Mouse (Mus musculus): ENCODE data around the gene Lemd2.
"Not testable (repeated sequence)": the region's sequence is repeated elsewhere in the genome, so short reads cannot be mapped to it uniquely, and the experiment has no call there.

Lemd2 gene

DNA sequence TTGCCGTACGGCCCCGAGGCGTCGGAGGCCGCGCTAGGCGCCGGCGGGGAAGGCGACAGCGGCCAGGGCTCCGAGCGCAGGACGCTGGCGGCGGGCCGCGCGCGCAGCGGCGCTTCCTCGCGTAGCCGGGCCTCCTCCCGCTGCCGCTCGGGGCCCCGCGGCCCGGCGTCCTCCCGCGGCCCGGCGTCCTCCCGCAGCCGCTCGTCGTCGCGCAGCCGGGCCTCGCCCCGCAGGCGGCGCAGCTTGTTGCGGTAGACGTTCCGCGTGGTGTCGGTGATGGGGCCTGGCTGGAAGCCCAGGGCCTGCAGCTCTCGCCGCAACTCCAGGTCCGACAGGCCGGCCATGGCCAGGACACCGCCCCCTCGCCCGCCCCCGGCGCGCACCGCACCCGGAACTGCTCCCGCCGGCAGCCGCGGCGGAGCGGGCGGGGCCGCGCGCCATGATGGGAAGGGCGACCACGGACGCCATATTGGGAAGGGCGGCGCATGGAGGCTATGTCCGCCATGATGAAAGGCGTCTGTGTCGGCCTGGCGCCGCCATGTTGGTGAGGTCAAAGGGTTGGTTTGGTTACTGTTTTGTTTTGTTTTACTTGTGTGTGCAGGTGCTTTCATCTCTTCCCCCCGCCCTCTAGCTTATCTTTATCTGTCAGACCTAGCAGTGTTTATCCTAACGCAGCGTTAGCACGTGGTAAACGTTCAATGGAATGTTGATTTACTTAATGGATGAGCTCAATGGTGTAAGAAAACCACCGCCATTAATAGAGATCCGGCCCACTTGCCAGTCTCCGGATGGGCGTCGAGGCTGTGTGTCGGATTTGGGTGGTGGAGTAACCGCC is at the start of gene Lemd2:
TSS of gene Lemd2 (minus strand) at position 395 of the 835 bp plus-strand sequence.
- DNase-seq (ENCODE audit: extremely low spot score), result peak; percentile 95

DNA sequence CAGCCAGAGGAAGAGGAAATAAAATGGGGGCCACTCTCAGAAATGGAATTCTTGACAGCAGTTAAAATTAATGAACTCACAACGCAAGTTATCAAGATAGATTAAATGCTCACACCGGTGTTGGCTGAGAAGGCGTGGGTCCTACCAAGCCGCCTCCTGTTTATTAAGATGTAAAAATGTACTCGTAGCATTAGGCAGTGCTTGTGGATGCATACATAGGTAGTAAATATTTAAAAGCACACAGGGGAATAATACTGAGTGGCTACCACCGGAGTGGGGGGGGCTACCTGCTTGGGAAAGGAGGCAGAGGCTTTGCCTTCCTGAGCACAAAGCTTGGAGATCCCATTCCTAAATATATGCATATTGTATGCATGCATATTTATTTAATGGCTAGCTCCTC is 46.9 kb upstream of the Lemd2 start:
- DNase-seq (ENCODE audit: extremely low spot score), result no peak

DNA sequence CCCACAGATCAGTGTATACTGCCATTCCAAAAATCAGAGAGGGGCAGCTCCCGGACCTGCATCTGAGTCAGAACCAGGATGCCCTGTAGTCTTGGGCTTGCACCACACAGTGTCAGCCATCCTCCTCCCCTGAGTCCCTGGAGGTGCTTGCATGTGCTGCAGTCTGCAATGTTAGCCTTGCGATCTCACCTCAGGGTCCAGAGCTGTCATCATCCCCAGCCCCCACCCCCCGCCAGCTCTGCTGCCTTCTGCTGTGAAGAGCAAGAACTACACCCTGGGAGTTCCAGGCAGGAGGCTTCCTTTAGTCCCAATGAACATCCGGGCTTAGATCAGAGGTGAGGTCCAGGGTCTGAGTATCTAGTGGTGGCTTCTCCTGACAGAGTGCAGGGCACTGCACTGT is 46.2 kb upstream of the Lemd2 start:
- DNase-seq (ENCODE audit: extremely low spot score), result no peak

DNA sequence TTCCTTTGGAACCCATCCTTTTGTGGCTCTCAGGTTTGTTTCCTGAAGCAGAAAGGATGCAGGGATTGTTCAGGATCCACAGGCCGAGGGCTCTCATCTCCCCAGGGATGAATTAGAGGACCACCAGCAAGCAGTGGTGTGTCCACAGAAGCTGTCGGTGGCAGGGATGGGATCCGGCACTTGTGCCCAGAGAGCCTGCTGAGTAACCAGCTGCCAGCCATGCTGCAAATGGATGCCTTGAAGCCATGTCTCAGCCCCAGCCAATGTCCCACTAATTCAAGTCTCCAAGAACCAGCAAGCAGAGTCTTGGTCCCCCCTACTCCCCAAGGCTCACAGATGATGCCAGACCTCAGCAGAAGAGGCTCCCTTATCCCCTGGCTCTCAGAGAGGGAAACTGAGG is 44.8 kb upstream of the Lemd2 start:
- DNase-seq (ENCODE audit: extremely low spot score), result no peak

DNA sequence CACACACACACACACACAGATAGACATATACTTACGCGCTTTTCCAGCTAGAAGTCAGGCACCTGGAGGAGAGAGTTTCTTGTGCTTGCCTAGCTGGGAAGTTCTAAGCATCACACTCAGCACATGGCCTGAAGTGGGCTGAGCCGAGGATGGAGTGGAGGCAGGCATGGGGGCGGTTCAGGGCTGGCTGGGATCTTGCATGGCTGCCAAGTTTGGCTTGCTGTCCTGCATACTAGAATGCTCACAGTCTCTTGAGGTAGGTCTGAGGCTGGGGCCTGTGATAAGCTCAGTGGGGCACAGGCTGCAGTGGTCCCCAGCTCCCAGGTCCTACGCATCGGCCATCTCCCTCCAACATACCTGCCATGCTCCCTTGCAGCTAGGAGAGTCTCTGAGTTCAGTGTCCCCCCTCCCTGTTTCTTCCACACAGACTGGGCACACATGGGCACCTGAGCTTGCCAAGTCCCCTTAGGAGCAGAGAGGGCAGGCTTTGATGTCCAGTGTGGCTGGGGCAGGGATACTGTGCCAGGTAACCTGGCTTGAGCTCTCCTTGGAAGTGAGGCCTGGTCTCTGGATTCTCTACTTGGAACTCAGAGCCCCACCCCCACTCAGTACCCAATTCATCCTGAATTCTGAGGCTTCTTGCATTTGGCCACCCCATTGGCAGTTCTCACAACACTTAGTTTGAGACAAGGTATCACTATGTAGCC is 43.6 kb upstream of the Lemd2 start:
- no peak for DNase-seq (ENCODE audit: extremely low spot score)

DNA sequence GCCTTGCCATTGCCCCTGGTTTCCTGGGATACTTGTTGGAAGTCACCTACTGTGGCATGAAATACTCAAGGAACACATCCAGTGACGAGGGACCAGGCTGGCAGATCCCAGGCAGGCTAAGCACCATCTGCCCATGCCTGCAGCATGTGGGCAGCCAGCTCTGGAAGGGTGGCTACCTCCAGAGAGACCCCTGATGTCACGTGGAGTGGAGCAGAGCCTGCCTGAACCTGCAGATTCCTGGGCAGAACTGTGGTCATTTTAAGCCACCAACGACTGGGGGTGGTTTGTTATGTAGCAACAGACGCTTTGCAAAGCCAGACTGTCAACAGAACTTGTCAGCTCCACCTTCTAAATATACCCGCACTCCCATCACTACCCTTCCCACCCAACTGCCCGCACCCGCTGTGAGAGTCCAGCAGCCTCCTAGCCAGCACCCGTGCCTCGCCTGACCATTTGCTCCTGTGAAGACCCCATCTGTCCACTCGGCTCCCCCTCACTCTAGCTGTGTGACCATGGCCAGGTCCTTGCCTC is 41.6 kb upstream of the Lemd2 start:
- no peak for DNase-seq (ENCODE audit: extremely low spot score)

DNA sequence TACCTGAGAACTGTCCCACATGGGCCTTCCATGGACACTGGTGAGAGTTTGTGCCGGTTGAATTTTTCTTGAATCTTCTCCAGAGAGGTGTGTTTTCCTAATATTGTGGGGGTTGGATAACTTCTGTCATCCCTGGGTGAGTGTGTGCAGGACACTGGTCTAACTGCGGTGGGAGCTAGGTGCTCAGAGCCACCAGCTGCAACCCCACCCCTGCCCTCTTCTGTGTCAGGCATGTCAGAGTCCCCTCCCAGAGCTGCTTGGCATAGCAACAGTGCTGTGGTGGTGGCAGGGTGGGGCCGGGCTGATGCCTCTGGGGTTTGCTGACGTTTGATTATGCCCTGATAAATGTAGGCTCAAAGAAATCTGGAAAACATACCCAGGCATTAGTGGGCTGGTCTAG is 40.6 kb upstream of the Lemd2 start:
- DNase-seq (ENCODE audit: extremely low spot score), result no peak

DNA sequence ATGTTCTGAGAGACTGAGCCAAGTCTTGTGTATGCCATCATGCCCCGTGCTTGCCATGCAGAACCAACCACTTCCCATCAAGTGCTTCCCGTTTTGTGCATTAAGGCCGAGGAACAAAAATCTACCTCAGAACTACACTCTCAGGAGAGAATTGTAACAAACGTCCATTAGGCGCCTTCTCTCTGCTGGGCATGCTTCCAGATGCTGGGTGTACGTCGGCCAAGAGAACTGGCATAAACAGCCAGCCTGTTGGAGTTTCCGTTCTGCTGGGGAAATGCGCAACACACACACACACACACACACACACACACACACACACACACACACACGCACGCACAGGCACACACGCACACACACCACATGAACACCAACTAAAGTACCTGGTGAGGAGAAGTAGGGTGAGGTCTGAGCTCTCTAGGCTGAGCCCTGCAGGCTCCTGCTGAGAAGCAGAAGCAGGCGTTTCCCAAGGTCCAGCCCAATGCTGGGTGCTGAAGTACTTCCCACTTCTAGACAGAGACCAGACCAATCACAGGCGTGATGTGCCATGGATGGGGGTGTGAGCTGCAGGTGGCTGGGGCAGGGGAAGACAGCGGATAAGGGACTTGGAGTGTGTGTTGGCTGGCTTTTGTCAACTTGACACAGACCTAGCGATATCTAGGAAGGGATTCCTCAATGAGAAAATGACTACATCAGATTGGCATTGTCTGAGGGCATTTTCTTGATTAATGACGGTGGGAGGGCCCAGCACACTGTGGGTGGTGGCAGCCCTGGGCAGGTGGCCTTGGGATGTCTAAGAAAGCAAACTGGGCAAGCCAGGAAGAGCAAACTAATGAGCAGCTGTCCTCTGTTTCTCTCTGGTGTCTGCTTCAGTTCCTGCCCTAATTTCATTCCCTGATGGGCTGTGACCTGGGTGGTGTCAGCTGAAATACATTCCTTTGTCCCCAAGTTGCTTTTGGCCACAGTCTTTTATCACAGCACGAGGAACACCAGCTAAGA is 38.2 kb upstream of the Lemd2 start:
- DNase-seq (ENCODE audit: extremely low spot score), result no peak

DNA sequence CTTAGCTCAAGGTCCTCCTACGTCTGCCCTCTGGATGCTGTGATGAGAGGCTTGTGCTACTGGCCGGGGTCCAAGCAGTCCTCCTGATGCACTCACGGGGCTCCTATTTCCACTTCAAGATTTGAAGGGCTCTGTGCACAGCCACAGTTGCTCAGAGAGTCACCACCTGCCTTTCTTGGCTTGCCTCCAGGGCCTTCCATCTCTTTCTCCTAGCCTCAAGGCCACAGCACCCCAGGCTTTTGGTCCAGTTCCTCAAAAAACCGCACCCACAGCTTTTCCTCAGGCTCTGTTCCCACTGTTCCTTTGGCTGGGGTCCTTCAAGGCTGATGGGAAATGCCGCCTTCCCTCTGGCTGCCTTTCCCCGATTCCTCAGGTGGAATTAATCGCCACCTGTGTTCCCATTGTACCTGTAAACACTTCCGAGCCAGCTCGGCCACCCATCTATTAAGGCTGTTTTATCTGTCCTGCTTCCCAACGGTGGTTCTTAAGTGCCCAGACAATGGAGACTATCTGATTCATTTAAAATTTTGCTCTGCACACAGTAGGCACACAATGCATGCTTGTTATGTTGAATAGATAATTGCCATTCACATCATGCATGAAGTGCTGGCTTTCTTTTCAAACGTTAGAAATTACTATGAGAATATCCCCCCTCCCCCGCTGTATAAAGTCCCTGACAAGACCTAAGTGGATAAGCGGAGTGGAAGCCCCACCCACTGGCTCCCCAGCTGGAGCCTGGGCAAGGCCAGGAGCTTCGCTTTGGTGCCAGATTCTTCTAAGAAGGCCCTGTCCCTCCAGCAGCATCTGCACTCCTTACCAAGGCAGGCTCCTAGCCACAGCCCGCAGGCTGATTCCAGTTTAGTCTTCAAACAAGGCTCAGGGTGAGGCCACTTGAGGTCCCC is 36.5 kb upstream of the Lemd2 start:
- DNase-seq (ENCODE audit: extremely low spot score), result no peak

DNA sequence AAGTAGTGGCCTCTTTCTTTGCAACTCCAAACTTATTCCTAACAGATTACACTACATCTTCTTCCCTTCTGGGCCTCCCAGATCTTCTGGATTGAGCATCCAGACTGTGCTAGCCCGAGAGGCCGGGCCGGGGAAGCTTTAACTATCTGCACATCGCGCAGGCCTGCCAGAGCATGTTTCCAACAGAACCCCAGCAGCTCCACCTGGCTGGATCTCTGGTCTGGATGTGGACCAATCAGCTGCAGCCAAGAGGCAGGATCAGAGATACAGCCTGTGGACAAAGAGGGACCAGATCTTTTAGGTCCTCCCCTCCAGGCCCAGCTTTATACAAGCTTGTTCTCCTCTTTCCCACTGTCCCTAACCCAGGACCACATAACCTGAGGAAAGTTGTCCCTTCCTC is 35.7 kb upstream of the Lemd2 start:
- no peak for DNase-seq (ENCODE audit: extremely low spot score)

DNA sequence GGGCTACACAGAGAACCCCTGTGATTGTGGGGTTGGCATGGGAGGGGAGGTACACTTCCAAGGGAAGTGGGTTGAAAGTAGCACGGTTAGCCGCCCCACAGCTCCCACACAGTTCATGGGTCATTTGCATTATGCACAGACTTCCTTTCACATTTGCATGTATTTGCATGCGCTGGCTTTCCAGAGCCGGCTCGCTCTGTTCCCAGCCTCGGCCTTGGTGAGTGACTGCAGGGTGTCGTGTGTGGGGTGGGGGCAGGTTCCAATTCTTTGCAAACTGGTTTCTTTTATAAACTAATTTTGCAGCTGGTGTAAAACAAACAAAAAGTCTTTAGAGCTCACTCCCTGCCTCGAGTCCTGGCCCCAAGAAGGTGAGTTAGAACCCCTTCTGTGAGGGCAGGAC is 34.4 kb upstream of the Lemd2 start:
- DNase-seq (ENCODE audit: extremely low spot score), result no peak

DNA sequence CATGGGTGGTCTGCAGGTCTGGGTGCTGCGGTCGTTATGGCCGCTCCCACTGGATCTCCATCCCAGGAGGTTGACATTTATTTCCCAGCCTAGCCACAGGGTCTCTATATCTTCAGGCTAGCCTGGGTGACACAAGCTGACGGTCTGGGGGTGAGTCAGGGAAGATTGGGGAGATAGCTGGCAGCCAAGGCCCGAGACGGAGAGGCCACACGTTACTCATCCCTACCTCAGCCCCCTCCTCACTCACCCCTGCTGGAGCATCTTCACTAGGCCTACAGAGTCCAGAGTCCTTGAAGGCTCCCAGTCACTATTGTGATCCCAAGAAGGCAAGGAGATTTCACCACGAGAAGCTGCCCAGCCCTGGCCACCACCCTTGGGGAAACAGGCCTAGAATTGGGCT is 33.5 kb upstream of the Lemd2 start:
- DNase-seq (ENCODE audit: extremely low spot score), result no peak

DNA sequence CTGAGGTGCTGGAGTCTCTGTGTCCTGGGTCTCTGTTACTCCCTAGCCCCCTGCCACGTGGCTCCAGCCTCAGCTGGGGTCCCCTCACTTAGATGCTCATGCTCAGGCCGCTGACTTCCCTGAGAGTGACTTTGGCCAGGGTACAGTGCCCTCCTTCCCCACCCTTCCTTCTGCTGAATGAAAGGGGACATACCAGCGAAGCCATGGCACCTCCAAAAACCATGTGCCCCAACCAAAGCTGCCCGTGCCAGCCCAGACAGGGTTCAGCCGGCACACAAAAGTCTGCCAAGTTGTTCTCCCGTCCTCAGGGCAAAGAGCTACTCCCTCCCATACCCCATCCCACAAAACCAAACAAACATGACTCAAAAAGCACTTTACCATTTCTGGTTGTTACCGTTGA is 29.0 kb upstream of the Lemd2 start:
- no peak for DNase-seq (ENCODE audit: extremely low spot score)

DNA sequence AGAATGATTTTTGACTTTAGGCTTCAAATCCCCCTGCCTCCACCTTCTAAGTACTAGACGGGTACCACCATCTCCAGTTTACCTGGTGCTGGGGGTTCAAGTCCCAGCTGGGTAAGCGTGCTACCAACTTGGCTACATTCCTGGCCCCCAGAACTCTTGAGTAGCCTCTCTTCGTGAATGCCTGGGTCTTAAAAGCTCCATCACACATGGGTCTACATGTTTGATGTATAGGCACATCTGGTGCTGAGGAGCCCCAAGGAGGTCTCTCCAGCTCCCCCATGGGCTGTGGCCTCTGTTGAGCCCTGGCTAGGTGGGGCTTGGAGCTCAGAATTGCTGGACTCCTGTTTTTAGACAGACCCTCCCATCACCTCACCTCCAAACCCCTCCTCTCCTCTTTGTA is 27.9 kb upstream of the Lemd2 start:
- DNase-seq (ENCODE audit: extremely low spot score), result no peak

DNA sequence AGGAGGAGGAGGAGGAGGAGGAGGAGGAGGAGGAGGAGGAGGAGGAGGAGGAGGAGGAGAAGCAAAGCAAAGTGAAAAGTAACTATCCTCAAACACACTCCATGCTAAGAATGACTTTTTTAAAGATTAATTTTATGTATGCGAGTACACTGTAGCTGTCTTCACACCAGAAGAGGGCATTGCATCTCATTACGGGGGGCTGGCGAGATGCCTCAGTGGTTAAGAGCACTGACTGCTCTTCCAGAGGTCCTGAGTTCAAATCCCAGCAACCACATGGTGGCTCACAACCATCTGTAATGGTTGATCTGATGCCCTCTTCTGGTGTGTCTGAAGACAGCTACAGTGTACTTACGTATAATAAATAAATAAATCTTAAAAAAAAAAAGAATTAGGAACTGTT is 27.3 kb upstream of the Lemd2 start:
- DNase-seq (ENCODE audit: extremely low spot score), result not testable (repeated sequence)

DNA sequence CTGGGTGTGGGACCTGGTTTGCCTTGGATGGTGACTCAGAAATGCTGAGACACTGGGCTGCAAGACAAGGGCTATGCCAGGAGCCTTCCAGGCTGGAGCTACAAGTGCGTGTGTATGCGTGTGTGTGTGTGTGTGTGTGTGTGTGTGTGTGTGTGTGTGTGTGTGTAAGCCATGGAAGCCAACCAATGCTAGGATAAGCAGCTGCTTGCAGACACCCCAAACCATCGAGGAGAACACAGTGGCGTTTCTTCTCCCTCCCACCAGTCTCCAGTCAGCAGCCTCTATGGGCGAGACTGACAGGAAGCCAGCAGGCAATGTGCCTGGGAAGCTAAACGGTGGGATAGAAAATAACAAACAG is 26.9 kb upstream of the Lemd2 start:
- DNase-seq (ENCODE audit: extremely low spot score), result no peak

DNA sequence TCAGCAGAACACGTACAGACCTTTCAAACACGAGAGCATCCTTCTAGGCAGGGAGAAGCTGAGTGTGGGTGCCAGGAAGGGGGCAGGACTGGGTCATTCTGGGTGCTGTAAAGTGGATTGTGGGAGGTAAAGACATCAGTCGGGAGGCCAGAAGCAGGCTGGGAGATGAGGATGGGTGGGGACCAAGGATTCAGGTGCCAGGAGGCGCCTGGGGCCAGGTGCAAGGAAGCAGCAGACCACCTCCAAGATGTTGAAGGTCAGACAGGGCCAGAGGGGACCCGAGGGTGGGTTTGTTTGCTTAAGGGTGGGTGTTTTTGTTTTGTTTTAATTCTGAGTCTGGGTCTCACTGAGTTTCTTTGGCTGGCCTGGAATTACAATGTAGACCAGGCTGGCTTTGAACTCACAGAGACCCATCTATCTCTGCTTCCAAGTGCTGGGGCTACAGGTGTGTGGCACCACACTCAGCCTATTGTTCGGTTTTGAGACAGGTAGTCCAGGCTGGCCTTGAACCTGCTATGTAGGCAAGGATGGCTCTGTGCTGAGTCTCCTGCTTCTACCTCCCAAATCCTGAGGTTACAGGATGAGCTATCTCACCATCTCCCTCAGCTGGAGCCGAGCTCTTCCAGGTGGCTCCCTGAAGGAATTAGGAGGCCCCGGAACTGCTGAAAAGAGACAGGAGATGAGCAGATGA is 26.3 kb upstream of the Lemd2 start:
- no peak for DNase-seq (ENCODE audit: extremely low spot score)

DNA sequence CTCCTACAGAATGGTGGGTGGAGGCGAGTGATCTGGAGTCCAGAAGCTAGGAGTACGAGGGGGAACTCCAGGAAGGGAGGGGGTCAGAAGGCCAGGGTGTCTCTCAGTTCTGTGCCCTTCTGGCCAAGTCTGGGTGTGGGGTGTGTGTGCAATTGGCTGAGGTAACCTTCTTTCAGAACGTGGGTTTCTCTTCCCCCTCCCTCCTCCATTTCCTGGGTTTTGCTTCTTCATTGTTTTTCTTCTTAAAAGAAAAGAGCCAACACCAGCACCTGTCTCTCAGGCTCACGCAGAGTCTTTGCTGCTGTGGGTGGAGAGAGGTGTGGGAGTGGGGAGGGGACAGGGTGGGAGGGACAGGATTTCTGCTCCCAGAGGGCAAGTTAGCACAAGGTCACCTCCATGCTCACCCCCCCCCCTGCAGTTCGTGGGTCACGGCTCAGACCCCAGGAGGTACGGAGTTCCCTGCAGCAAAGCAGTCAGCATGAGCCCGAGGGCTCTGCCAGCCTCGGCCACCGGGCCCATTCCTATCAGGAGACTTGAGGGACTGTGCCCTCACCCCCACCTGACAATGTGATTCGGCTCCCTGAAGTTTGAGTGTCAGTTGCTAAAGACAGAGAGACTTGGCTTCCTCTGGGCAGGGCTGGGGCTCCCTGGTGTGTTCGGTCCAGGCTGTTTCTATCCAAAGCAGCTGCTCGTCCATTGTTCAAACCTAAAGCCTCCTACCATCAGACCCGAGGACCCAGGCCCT is 25.6 kb upstream of the Lemd2 start:
- no peak for DNase-seq (ENCODE audit: extremely low spot score)

DNA sequence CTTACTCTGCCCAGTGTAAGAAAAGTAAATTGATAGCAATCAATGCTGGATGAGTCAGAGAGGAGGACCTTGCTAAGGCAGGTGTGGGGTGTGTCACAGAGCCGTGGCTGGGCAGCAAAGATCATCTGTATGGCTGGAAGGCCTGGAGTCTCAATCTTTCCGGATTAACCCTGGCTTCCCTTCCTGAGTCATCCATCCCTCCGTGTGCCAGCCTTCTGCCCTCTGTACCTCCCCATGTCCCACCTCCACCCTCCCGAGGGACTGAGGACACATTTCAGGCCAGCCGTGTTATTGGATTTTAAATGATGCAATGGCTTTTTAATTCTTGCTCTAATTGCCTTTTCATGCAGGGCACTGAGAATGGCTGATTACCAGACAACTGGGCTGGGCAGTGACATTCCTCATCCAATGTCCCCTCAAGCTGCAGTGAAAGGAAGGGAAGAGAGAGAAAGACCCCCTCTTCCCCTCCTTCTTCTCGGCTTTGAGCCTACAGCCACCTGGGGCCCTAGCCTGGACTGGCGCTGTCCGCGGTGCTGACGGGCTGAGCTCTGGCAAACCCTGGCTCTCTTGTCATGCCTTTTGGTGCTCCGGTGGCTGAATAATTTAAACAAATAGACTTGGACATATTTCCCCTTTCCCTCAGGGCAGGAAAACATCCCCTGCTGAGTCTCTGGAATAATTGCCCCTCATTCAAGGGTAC is 24.1 kb upstream of the Lemd2 start:
- peak; percentile 76 for DNase-seq (ENCODE audit: extremely low spot score)

All from embryo, embryonic 9.5 days (tissue).